Mouse (Mus musculus) embryo, embryonic 11 days (tissue): ENCODE measurements around the gene 1700001O22Rik.

Experiments used
- DNase-seq: peaks from one replicate; pipeline ENCODE4 v3.0.0-alpha.2; 2015

The 1700001O22Rik gene

GRCm38 (mm10) chr2:30810573-30810972 is 7.1 kb upstream of the 1700001O22Rik start:
- DNase-seq, result no peak

- DNase-seq, result no peak
Observed at GRCm38 (mm10) chr2:30809503-30809902, 6.0 kb upstream of the 1700001O22Rik start.

GRCm38 (mm10) chr2:30808296-30808655 is 4.8 kb upstream of the 1700001O22Rik start:
- DNase-seq, result no peak

- peak; percentile 99 for DNase-seq
Observed at GRCm38 (mm10) chr2:30807648-30808295, 4.3 kb upstream of the 1700001O22Rik start, which contains the start of gene Ntmt1. Gene Ntmt1, plus strand, starts transcription at chr2:30807826.

- no peak for DNase-seq
Observed at GRCm38 (mm10) chr2:30807147-30807647, 3.7 kb upstream of the 1700001O22Rik start.

GRCm38 (mm10) chr2:30805983-30806382 is 2.5 kb upstream of the 1700001O22Rik start:
- no peak for DNase-seq

GRCm38 (mm10) chr2:30801067-30801852 is 2.2 kb downstream of the 1700001O22Rik start:
- peak; percentile 70 for DNase-seq

GRCm38 (mm10) chr2:30800671-30801066 is 2.8 kb downstream of the 1700001O22Rik start:
- DNase-seq, result no peak

GRCm38 (mm10) chr2:30799456-30799855 is 4.0 kb downstream of the 1700001O22Rik start:
- DNase-seq, result no peak

GRCm38 (mm10) chr2:30796382-30796781 is 7.1 kb downstream of the 1700001O22Rik start:
- peak; percentile 96 for DNase-seq

GRCm38 (mm10) chr2:30795889-30796275 is 7.6 kb downstream of the 1700001O22Rik start:
- no peak for DNase-seq

GRCm38 (mm10) chr2:30795271-30795888 is 8.1 kb downstream of the 1700001O22Rik start:
- DNase-seq, result no peak

- peak; percentile 93 for DNase-seq
Observed at GRCm38 (mm10) chr2:30794179-30795108, 9.0 kb downstream of the 1700001O22Rik start.

GRCm38 (mm10) chr2:30792061-30792460 is 11.4 kb downstream of the 1700001O22Rik start:
- DNase-seq, result no peak

GRCm38 (mm10) chr2:30787466-30787865 is 16.0 kb downstream of the 1700001O22Rik start:
- no peak for DNase-seq

- DNase-seq, result peak; percentile 88
Observed at GRCm38 (mm10) chr2:30784078-30784994, 19.1 kb downstream of the 1700001O22Rik start.

GRCm38 (mm10) chr2:30783346-30783745 is 20.1 kb downstream of the 1700001O22Rik start:
- peak; percentile 87 for DNase-seq

- no peak for DNase-seq
Observed at GRCm38 (mm10) chr2:30782312-30783290, 20.9 kb downstream of the 1700001O22Rik start.

- peak; percentile 85 for DNase-seq
Observed at GRCm38 (mm10) chr2:30779241-30779640, 24.2 kb downstream of the 1700001O22Rik start.

GRCm38 (mm10) chr2:30778235-30778634 is 25.2 kb downstream of the 1700001O22Rik start:
- no peak for DNase-seq
